Comparison of ENCODE assay signal across 11 mouse cellular contexts in the genomic region with DNA sequence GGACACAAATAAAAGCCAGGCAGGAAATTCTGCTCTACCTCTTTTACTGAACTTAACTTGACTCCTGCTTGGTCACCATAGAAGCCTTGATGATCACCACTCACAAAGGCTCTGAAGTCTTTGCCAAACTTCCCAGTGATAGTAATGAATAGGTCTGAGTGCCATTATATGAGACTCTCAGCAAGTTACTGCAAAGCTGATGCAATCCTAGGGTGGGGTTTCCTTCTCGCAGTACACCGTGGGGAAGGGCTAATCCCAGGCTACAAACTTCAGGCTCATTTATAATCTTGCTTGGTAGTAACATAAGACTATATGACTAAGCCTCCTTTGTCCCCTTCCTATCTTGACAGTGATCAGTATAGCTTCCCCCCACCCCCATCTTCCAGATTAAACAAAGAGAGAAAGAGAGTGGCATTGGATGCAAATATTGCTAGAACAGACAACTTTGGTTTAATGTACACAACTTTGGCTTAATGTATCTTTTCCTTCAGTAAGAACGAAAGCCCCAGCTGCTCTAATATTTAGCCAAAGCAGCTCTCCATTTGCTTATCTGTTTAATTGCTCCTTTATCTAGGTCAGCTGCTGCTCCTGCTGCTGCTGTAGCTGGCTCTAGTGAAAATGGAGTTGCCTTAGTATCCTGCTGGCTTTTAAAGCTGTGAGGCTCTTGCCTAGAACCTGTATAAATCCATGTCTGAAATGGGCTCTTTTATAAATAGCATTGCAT.
A peak's percentile ranks its signal among the peaks of the same experiment; 100 is the strongest.
DNase-seq lines count a peak whose midpoint lies in the region; ATAC-seq and TF ChIP-seq lines count a peak whose summit lies in the region.
"Had no signal": no experiment of that assay in that cellular context is flagged by ENCODE, and none has a peak within 500 bp of the region (broad histone marks: within the 10 kb centered on the region; RNA-seq: fewer than 3 reads in every experiment).

No protein-coding gene starts in this region.

- H3K9me3 ChIP-seq in heart, postnatal 0 days (replicated peaks; ENCODE audit: control insufficient read depth, low read length), result no peaks in the 10 kb centered on the region
- H3K9me3 ChIP-seq in hindbrain, embryonic 14.5 days (ENCODE audit: control insufficient read depth, low read length), result no peaks in the 10 kb centered on the region
- H3K9me3 ChIP-seq: liver, embryonic 13.5 days had no signal

- H3K4me1 ChIP-seq in heart, postnatal 0 days (ENCODE audit: control insufficient read depth, insufficient read depth), result peaks cover 6% of the 10 kb centered on the region; the same call in 1 of the 2 replicates
- peaks cover 9% of the 10 kb centered on the region; the same call in 1 of the 2 replicates for H3K4me1 ChIP-seq in hindbrain, embryonic 14.5 days (replicated peaks; ENCODE audit: control insufficient read depth, insufficient read depth, low read length)

- no peak for TF ChIP-seq CTCF in heart, postnatal 0 days (IDR thresholded peaks at IDR 0.05; ENCODE audit: low read depth)

- H3ac ChIP-seq in myocyte (ENCODE audit: control insufficient read depth, insufficient read length), result no peak overlapping the region

- TF ChIP-seq POLR2A in myocyte (IDR thresholded peaks at IDR 0.05; ENCODE audit: insufficient read length, low read depth), result no peak

- no peak overlapping the region for H3K4me3 ChIP-seq in heart, postnatal 0 days (ENCODE audit: low read depth, low read length)
- H3K4me3 ChIP-seq in hindbrain, embryonic 14.5 days (replicated peaks; ENCODE audit: low read length), result no peak overlapping the region
- no peak overlapping the region for H3K4me3 ChIP-seq in myocyte
- H3K4me3 ChIP-seq: liver, embryonic 13.5 days had no signal

- no peak overlapping the region for H3K4me2 ChIP-seq in heart, postnatal 0 days (ENCODE audit: low read depth, low read length)
- H3K4me2 ChIP-seq in hindbrain, embryonic 14.5 days (replicated peaks), result no peak overlapping the region
- H3K4me2 ChIP-seq in myocyte (ENCODE audit: low read depth), result peak overlapping the region; percentile 36
- H3K4me2 ChIP-seq: liver, embryonic 13.5 days had no signal

- no peak overlapping the region for H3K9ac ChIP-seq in heart, postnatal 0 days (replicated peaks; ENCODE audit: low read depth, low read length)
- no peak overlapping the region for H3K9ac ChIP-seq in hindbrain, embryonic 14.5 days
- H3K9ac ChIP-seq: liver, embryonic 13.5 days had no signal

- no peaks in the 10 kb centered on the region for H3K36me3 ChIP-seq in heart, postnatal 0 days (replicated peaks; ENCODE audit: control insufficient read depth, insufficient read depth, low read length)
- no peaks in the 10 kb centered on the region for H3K36me3 ChIP-seq in hindbrain, embryonic 14.5 days (replicated peaks; ENCODE audit: control insufficient read depth, insufficient read depth)
- no peaks in the 10 kb centered on the region for H3K36me3 ChIP-seq in myocyte (ENCODE audit: control insufficient read depth, insufficient read depth)
- H3K36me3 ChIP-seq: G1E; liver, embryonic 13.5 days had no signal

- ATAC-seq in heart, postnatal 0 days (ENCODE audit: insufficient read depth, low read depth), result peak; percentile 44; the same call in 1 of the 2 replicates
- peak; percentile 55 for ATAC-seq in hindbrain, embryonic 14.5 days (ENCODE audit: low FRiP score)

- DNase-seq in heart, postnatal 0 days (ENCODE audit: low spot score), result no peak
- no peak for DNase-seq in heart, postnatal 4 days
- DNase-seq in ES-CJ7 (ENCODE audit: low read depth, low spot score), result peak; percentile 55
- DNase-seq in hindbrain, embryonic 14.5 days (ENCODE audit: low spot score), result no peak
- DNase-seq in layer of hippocampus, adult 9-10 months (ENCODE audit: low spot score), result no peak
- no peak for DNase-seq in right cerebral cortex, postnatal 10 days (ENCODE audit: low spot score in 2 of 2)
- DNase-seq: liver, embryonic 13.5 days; right cerebral cortex, postnatal 14 days; thymus, postnatal 25 days had no signal

- no peaks in the 10 kb centered on the region for H3K79me2 ChIP-seq in myocyte (ENCODE audit: control insufficient read depth, insufficient read depth)

- no peak overlapping the region for H3K27ac ChIP-seq in heart, postnatal 0 days (ENCODE audit: low read depth)
- peak overlapping the region; percentile 41; the same call in 1 of the 2 replicates for H3K27ac ChIP-seq in hindbrain, embryonic 14.5 days
- H3K27ac ChIP-seq: liver, embryonic 13.5 days had no signal

- H3K27me3 ChIP-seq in heart, postnatal 0 days (ENCODE audit: control insufficient read depth, insufficient read depth, low read length), result no peaks in the 10 kb centered on the region
- H3K27me3 ChIP-seq in hindbrain, embryonic 14.5 days (ENCODE audit: control insufficient read depth, insufficient read depth, low read length), result no peaks in the 10 kb centered on the region
- no peaks in the 10 kb centered on the region for H3K27me3 ChIP-seq in myocyte (ENCODE audit: control insufficient read depth, insufficient read depth, insufficient read length)
- H3K27me3 ChIP-seq: liver, embryonic 13.5 days had no signal

- no peak for TF ChIP-seq EP300 in heart, postnatal 0 days (IDR thresholded peaks at IDR 0.05; ENCODE audit: low read depth)

- 27% methylated on average over 3 of the region's 3 CpGs for WGBS in heart, postnatal 0 days
- WGBS in hindbrain, embryonic 14.5 days, result 42% methylated on average over 3 of the region's 3 CpGs

TF ChIP-seq in myocyte, 11 proteins besides CTCF, POLR2A, EP300 and RAD21:
- TF ChIP-seq MYOD1 (IDR thresholded peaks at IDR 0.05; ENCODE audit: control insufficient read depth in 1 of 3, insufficient read length in 2 of 3, low read depth in 2 of 3), result peak in 2 of 3 experiments; percentile 9 to 16
- no peak for TF ChIP-seq SRF (IDR thresholded peaks at IDR 0.05; ENCODE audit: control insufficient read depth, insufficient read length, low read depth)
- peak; percentile 86 for TF ChIP-seq CEBPB (IDR thresholded peaks at IDR 0.05; ENCODE audit: insufficient read depth, poor library complexity, severe bottlenecking)
